Mouse (Mus musculus) G1E (cell line): Measurements from ENCODE around the gene Stat4. TPM values are rescaled to one million over a fixed set of nuclear protein-coding genes. Genes with fewer than 3 reads are reported as not detected.

Experiments
- ATAC-seq: 2 replicates; pipeline ENCODE4 v1.8.0; 2016; ENCODE audit warnings: mild to moderate bottlenecking; ENCODE audit not compliant: insufficient number of reproducible peaks, poor library complexity, low FRiP score, severe bottlenecking; ENCODE audit errors: extremely low read depth
- DNase-seq: peaks from one replicate; pipeline ENCODE4 v3.0.0; 2012; ENCODE audit warnings: low spot score
- H3K27me3 ChIP-seq: 2 replicates; pipeline ENCODE4 v1.6.1; 2012; ENCODE audit warnings: mild to moderate bottlenecking, low read length, inconsistent platforms; ENCODE audit not compliant: insufficient read depth
- H3K36me3 ChIP-seq: replicated peaks from 2 replicates; pipeline ENCODE3; 2012; ENCODE audit warnings: mild to moderate bottlenecking, inconsistent platforms
- H3K4me1 ChIP-seq: 2 replicates; pipeline ENCODE4 v1.6.1; 2012; ENCODE audit warnings: low read depth, low read length, inconsistent platforms, mixed read lengths; ENCODE audit not compliant: insufficient read depth
- H3K4me3 ChIP-seq: 2 replicates; pipeline ENCODE4 v1.5.1; 2012; ENCODE audit warnings: low read depth, mild to moderate bottlenecking, inconsistent platforms, low read length, moderate library complexity, mixed read lengths
- H3K9me3 ChIP-seq: replicated peaks from 2 replicates; pipeline ENCODE4 v1.6.1; 2012; ENCODE audit warnings: inconsistent platforms
- CTCF ChIP-seq: IDR thresholded peaks from 2 replicates; pipeline ENCODE4 v1.5.1; 2012; ENCODE audit warnings: low read depth, low read length, inconsistent platforms, mixed read lengths
- GATA1 ChIP-seq: IDR thresholded peaks from 2 replicates; pipeline ENCODE4 v1.6.1; 2012; ENCODE audit warnings: borderline replicate concordance, low read length, inconsistent platforms, mixed read lengths
- GATA2 ChIP-seq: IDR thresholded peaks from 2 replicates; pipeline ENCODE4 v1.6.1; 2012; ENCODE audit warnings: low read depth, low read length, inconsistent platforms, borderline replicate concordance
- POLR2AphosphoS5 ChIP-seq: IDR thresholded peaks from 2 replicates; pipeline ENCODE4 v1.6.1; 2012; ENCODE audit warnings: low read depth, low read length, inconsistent platforms; ENCODE audit not compliant: insufficient replicate concordance
- TAL1 ChIP-seq: conservative IDR thresholded peaks from 2 replicates; pipeline ENCODE4 v1.6.1; 2012; ENCODE audit warnings: low read depth, low read length, inconsistent platforms, mixed read lengths
- polyA plus RNA-seq: library from polyadenylated mRNA; stranded (reverse); fragments of >175 nt; gene quantifications from 2 replicates; pipeline ENCODE4 v1.2.3, GENCODE M21; 2012
- total RNA-seq, 2 experiments: library from RNA; stranded (forward) in 1 of 2; stranded (reverse) in 1 of 2; fragments of 200-1000 nt in 1 of 2; fragments of >200 nt in 1 of 2; fragmentation: Nextera tagmentation in 1 of 2; gene quantifications; 2 replicates each; pipeline ENCODE4 v1.2.3; 2014 to 2017

The Stat4 gene
- total and polyA plus RNA-seq, 3 experiments, result 0.11 TPM; not detected in 2

GRCm38 (mm10) chr1:52055947-52056346, 69.0 kb downstream of the Stat4 start:
- Histone ChIP-seq H3K36me3 (no peaks in the 10 kb centered on the region), H3K27me3 (peaks cover 2% of the 10 kb centered on the region), H3K4me1 (no peaks in the 10 kb centered on the region), H3K9me3 (no peaks in the 10 kb centered on the region), H3K4me3 (no peak overlapping the region)
- no peak for TF ChIP-seq GATA1
- no peak for TF ChIP-seq TAL1
- no peak for TF ChIP-seq GATA2
- DNase-seq, result no peak
- ATAC-seq, result no peak

DNA sequence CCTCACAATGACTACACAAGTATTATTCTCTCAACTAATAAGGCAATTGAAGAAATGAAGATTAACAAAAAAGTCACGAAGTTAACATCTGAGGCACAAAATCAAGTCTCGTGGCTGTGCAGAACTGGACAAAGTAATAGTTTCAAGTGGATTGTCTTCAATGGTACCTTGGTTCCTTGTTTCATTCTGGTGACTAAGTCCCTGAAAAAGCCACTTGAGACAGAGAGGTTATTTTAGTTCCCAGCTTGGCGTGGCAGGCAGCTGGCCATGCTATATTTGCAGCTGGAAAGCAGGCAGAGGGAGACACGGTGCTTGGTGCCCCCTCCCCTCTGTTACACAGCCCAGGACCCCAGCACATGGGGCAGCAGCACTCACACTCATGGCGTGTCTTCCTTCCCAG, 70.2 kb downstream of the Stat4 start:
- H3K4me1 ChIP-seq, result no peaks in the 10 kb centered on the region
- H3K36me3 ChIP-seq, result no peaks in the 10 kb centered on the region
- no peak overlapping the region for H3K4me3 ChIP-seq
- peaks cover 2% of the 10 kb centered on the region for H3K27me3 ChIP-seq
- DNase-seq (no peak), ATAC-seq (no peak)
- no peak for TF ChIP-seq GATA1
- no peak for TF ChIP-seq POLR2AphosphoS5
- no peak for TF ChIP-seq TAL1
- no peak for TF ChIP-seq CTCF
- H3K9me3 ChIP-seq, result no peaks in the 10 kb centered on the region

DNA sequence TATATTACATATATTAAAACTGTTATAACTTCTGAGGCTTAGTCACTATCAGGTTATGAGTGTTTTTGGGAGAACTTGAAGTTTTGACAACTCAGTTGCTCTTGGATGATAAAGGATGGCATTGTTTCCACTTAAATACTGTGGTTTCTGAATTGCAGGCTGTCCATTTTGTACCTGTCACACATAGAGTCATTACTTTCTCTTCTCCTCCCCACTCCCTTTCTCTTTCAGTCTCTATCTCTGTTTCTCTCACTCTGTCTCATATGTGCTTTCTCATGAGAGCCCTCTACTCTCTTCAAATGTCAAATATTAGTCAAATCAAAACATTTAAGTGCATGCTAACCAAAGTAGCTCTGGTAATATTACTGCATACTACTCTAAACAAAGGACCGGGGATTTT, 79.3 kb downstream of the Stat4 start:
- Histone ChIP-seq H3K4me3 (no peak overlapping the region), H3K9me3 (no peaks in the 10 kb centered on the region), H3K4me1 (no peaks in the 10 kb centered on the region), H3K36me3 (no peaks in the 10 kb centered on the region), H3K27me3 (peaks cover 2% of the 10 kb centered on the region; the same call in 1 of the 2 replicates)
- TF ChIP-seq CTCF (no peak), GATA2 (no peak), GATA1 (no peak), TAL1 (no peak), POLR2AphosphoS5 (no peak)
- no peak for DNase-seq
- ATAC-seq, result no peak

DNA sequence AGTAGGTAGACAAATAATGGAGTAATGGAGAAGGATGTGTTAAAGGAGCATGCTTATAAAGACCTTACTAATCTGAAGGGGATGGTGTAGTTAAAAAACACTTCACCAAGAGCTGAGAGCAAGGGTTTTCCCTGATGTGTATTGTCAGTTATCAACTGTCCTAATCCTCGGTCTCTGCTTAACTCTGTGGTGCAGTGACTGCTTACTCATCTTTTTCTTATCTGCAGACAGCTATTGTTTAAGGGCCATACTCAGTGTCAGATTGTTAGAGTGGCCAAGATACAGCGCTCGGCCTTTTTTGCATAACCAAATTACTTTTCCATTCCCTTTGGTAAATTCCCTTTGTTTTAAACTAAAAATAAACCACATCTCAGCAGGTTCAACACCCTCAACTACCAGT, 79.7 kb downstream of the Stat4 start:
- Histone ChIP-seq H3K9me3 (no peaks in the 10 kb centered on the region), H3K36me3 (no peaks in the 10 kb centered on the region), H3K4me1 (no peaks in the 10 kb centered on the region), H3K27me3 (peaks cover 2% of the 10 kb centered on the region; the same call in 1 of the 2 replicates), H3K4me3 (no peak overlapping the region)
- no peak for TF ChIP-seq GATA2
- no peak for TF ChIP-seq TAL1
- no peak for TF ChIP-seq GATA1
- no peak for TF ChIP-seq POLR2AphosphoS5
- TF ChIP-seq CTCF, result no peak
- no peak for DNase-seq
- no peak for ATAC-seq

DNA sequence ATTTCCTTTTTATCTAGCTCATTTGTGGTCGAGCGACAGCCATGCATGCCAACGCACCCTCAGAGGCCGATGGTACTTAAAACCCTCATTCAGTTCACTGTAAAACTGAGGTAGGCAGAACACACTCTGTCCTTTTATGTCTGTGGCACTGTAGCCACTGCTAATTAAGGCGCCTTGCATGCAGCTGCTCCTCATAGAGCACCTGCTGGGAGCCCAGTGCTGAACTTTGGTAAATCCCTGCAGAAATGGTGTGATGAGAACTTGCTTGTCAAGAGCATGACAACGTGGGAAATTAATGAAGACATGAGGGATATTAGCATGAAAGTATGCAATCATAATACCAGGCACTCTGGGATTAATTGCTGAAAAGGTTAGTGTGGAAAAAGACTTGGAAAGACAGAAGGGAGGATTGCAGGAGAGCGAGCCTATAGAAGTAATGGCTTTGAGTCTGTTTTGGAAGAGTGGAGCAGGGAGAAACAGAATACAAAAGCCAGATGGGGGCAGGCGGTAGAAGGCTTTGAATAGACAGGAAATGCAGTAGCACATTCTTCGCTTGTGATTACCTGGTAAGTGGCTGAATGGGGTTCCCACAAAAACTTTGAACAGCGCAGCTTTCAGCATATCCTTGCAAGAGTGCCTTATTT, 92.9 kb downstream of the Stat4 start:
- TF ChIP-seq POLR2AphosphoS5 (no peak), TAL1 (no peak), CTCF (no peak), GATA1 (no peak), GATA2 (no peak)
- Histone ChIP-seq H3K4me3 (no peak overlapping the region), H3K27me3 (peaks cover 30% of the 10 kb centered on the region), H3K36me3 (no peaks in the 10 kb centered on the region), H3K9me3 (no peaks in the 10 kb centered on the region), H3K4me1 (no peaks in the 10 kb centered on the region)
- no peak for ATAC-seq
- DNase-seq, result no peak

DNA sequence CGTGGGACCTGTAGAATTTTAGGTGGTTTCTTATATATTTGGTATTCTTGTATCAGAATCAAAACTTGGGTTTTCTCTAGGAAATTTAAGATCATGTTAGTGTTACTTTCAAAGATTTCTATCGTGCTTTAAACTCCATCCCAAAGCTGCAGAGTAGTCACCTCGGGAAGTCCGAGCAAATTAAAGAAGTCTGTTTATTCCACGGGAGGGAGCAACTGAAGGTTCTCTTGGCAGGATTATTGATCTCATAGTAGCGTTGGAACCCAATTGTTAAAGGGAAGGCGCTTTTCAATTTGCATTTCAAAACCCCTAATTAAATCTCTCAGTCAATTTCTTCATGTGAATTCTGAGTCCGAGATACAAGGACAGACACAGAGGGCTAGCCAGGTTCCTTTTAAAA, 93.4 kb downstream of the Stat4 start:
- no peak for DNase-seq
- H3K4me3 ChIP-seq, result no peak overlapping the region
- TF ChIP-seq CTCF (no peak), POLR2AphosphoS5 (no peak), GATA1 (no peak), TAL1 (no peak), GATA2 (no peak)
- no peak for ATAC-seq
- no peaks in the 10 kb centered on the region for H3K4me1 ChIP-seq
- no peaks in the 10 kb centered on the region for H3K9me3 ChIP-seq
- peaks cover 30% of the 10 kb centered on the region for H3K27me3 ChIP-seq
- H3K36me3 ChIP-seq, result no peaks in the 10 kb centered on the region
